Mouse (Mus musculus) neural tube, embryonic 14.5 days (tissue): Measurements from ENCODE around the gene Tsen54. TPM values are rescaled to one million over a fixed set of nuclear protein-coding genes. Genes with fewer than 3 reads are reported as not detected.

ENCODE experiments used
- ATAC-seq: fragments of 200-750 bp; cut with Nextera tagmentation; 2 replicates; pipeline ENCODE4 v1.8.0; 2017; ENCODE audit warnings: low read depth, mild to moderate bottlenecking, moderate TSS enrichment, moderate library complexity
- H3K27ac ChIP-seq: fragments of 300-500 bp; sonication (generic); 2 replicates; pipeline ENCODE4 v1.5.1; 2014; ENCODE audit warnings: low read depth, mild to moderate bottlenecking, control low read depth, low read length, moderate library complexity, mixed read lengths
- H3K27me3 ChIP-seq: fragments of 300-500 bp; sonication (generic); 2 replicates; pipeline ENCODE4 v1.6.1; 2014; ENCODE audit warnings: low read length; ENCODE audit not compliant: control insufficient read depth, insufficient read depth
- H3K36me3 ChIP-seq: fragments of 300-500 bp; sonication (generic); 2 replicates; pipeline ENCODE4 v1.6.1; 2014; ENCODE audit warnings: low read length, mixed read lengths; ENCODE audit not compliant: control insufficient read depth, insufficient read depth
- H3K4me1 ChIP-seq: fragments of 300-500 bp; sonication (generic); 2 replicates; pipeline ENCODE4 v1.6.1; 2014; ENCODE audit warnings: low read length; ENCODE audit not compliant: control insufficient read depth, insufficient read depth
- H3K4me2 ChIP-seq: fragments of 300-500 bp; sonication (generic); 2 replicates; pipeline ENCODE4 v1.6.1; 2014; ENCODE audit warnings: mild to moderate bottlenecking, low read depth, low read length, control low read depth
- H3K4me3 ChIP-seq: fragments of 300-500 bp; sonication (generic); 2 replicates; pipeline ENCODE4 v1.5.1; 2014; ENCODE audit warnings: low read depth, low read length, control low read depth, mixed read lengths
- H3K9ac ChIP-seq: fragments of 300-500 bp; sonication (generic); replicated peaks from 2 replicates; pipeline ENCODE4 v1.6.1; 2014; ENCODE audit warnings: low read depth, mild to moderate bottlenecking, control low read depth, low read length, mixed read lengths
- H3K9me3 ChIP-seq: fragments of 300-500 bp; sonication (generic); 2 replicates; pipeline ENCODE4 v1.6.1; 2016; ENCODE audit warnings: low read length; ENCODE audit not compliant: control insufficient read depth
- WGBS: fragments of 180-500 bp; shearing (Covaris S2); extraction: QIAGEN DNeasy Blood & Tissue Kit; methylation state at CpG from one replicate; pipeline ENCODE4 v1.1.7; 2014; 5-methylcytosine and 5-hydroxymethylcytosine counted together
- polyA plus RNA-seq: library from polyadenylated mRNA; unstranded; fragments of >200 nt; fragmentation: Nextera tagmentation; extraction: Ambion mirVana; gene quantifications from 2 replicates; pipeline ENCODE4 v1.2.1, GENCODE M21; 2014

Tsen54 gene
- polyA plus RNA-seq, 1 experiment from 2014 or later = 16.8 TPM

GRCm38 (mm10) chr11:115776954-115777353, 37.6 kb upstream of the Tsen54 start:
- no peak overlapping the region for H3K4me2 ChIP-seq
- no peak overlapping the region for H3K27ac ChIP-seq
- H3K27me3 ChIP-seq = no peaks in the 10 kb centered on the region
- H3K36me3 ChIP-seq = no peaks in the 10 kb centered on the region
- no peak overlapping the region for H3K4me3 ChIP-seq
- no peak overlapping the region for H3K9ac ChIP-seq
- WGBS = 66% methylated on average over 9 of the region's 9 CpGs
- peaks cover 41% of the 10 kb centered on the region for H3K4me1 ChIP-seq
- no peaks in the 10 kb centered on the region for H3K9me3 ChIP-seq
- ATAC-seq = no peak

GRCm38 (mm10) chr11:115777487-115778335, 36.8 kb upstream of the Tsen54 start:
- H3K4me3 ChIP-seq = no peak overlapping the region
- no peaks in the 10 kb centered on the region for H3K27me3 ChIP-seq
- ATAC-seq = no peak
- peaks cover 41% of the 10 kb centered on the region for H3K4me1 ChIP-seq
- 87% methylated on average over 17 of the region's 17 CpGs for WGBS
- H3K27ac ChIP-seq = no peak overlapping the region
- no peaks in the 10 kb centered on the region for H3K9me3 ChIP-seq
- no peak overlapping the region for H3K4me2 ChIP-seq
- no peak overlapping the region for H3K9ac ChIP-seq
- H3K36me3 ChIP-seq = no peaks in the 10 kb centered on the region

GRCm38 (mm10) chr11:115779038-115779571, 35.4 kb upstream of the Tsen54 start:
- H3K27ac ChIP-seq = peak overlapping the region; percentile 74
- no peaks in the 10 kb centered on the region for H3K36me3 ChIP-seq
- H3K9me3 ChIP-seq = no peaks in the 10 kb centered on the region
- no peaks in the 10 kb centered on the region for H3K27me3 ChIP-seq
- 10% methylated on average over 9 of the region's 9 CpGs for WGBS
- H3K4me2 ChIP-seq = peak overlapping the region; percentile 14; the same call in 1 of the 2 replicates
- H3K9ac ChIP-seq = no peak overlapping the region
- ATAC-seq = peak; percentile 84
- H3K4me1 ChIP-seq = peaks cover 41% of the 10 kb centered on the region
- no peak overlapping the region for H3K4me3 ChIP-seq

- Histone ChIP-seq H3K4me1 (peaks cover 38% of the 10 kb centered on the region), H3K27me3 (no peaks in the 10 kb centered on the region), H3K27ac (peak overlapping the region; percentile 84), H3K9me3 (no peaks in the 10 kb centered on the region), H3K4me2 (peak overlapping the region; percentile 33), H3K36me3 (no peaks in the 10 kb centered on the region), H3K9ac (no peak overlapping the region), H3K4me3 (peak overlapping the region; percentile 17; the same call in 1 of the 2 replicates)
- ATAC-seq = peak; percentile 71
- WGBS = 8% methylated on average over 20 of the region's 20 CpGs
These were observed 34.1 kb upstream of the Tsen54 start for GRCm38 (mm10) chr11:115780141-115781070.

GRCm38 (mm10) chr11:115786473-115786872, 28.1 kb upstream of the Tsen54 start:
- ATAC-seq = no peak
- no peak overlapping the region for H3K9ac ChIP-seq
- no peak overlapping the region for H3K4me2 ChIP-seq
- H3K4me1 ChIP-seq = peaks cover 10% of the 10 kb centered on the region; the same call in 1 of the 2 replicates
- no peak overlapping the region for H3K4me3 ChIP-seq
- H3K27me3 ChIP-seq = no peaks in the 10 kb centered on the region
- 57% methylated on average over 6 of the region's 6 CpGs for WGBS
- H3K27ac ChIP-seq = peak overlapping the region; percentile 61
- peaks cover 14% of the 10 kb centered on the region for H3K36me3 ChIP-seq
- H3K9me3 ChIP-seq = no peaks in the 10 kb centered on the region

- Histone ChIP-seq H3K36me3 (peaks cover 45% of the 10 kb centered on the region), H3K9ac (no peak overlapping the region)
- 80% methylated on average over 7 of the region's 7 CpGs for WGBS
These were observed 24.7 kb upstream of the Tsen54 start for GRCm38 (mm10) chr11:115789787-115790186.

GRCm38 (mm10) chr11:115791919-115792318, 22.6 kb upstream of the Tsen54 start:
- Histone ChIP-seq H3K27ac (no peak overlapping the region), H3K9ac (no peak overlapping the region), H3K4me2 (no peak overlapping the region), H3K4me3 (no peak overlapping the region), H3K4me1 (0 out of 2 replicates have a peak, but pooled peaks cover 2% of the 10 kb centered on the region), H3K27me3 (no peaks in the 10 kb centered on the region), H3K36me3 (peaks cover 61% of the 10 kb centered on the region), H3K9me3 (no peaks in the 10 kb centered on the region)
- WGBS = 95% methylated on average over 16 of the region's 16 CpGs
- ATAC-seq = no peak

More at GRCm38 (mm10) chr11:115789787-115790186, 24.7 kb upstream of the Tsen54 start:
- ATAC-seq = no peak
- H3K4me1 ChIP-seq = peaks cover 8% of the 10 kb centered on the region; the same call in 1 of the 2 replicates
- no peak overlapping the region; the same call in 1 of the 2 replicates for H3K27ac ChIP-seq
- no peaks in the 10 kb centered on the region for H3K9me3 ChIP-seq
- H3K4me2 ChIP-seq = no peak overlapping the region
- no peaks in the 10 kb centered on the region for H3K27me3 ChIP-seq
- H3K4me3 ChIP-seq = no peak overlapping the region

GRCm38 (mm10) chr11:115792353-115792752, 22.2 kb upstream of the Tsen54 start:
- Histone ChIP-seq H3K27me3 (no peaks in the 10 kb centered on the region), H3K4me1 (no peaks in the 10 kb centered on the region), H3K4me3 (no peak overlapping the region), H3K27ac (no peak overlapping the region), H3K4me2 (no peak overlapping the region), H3K9ac (no peak overlapping the region), H3K9me3 (no peaks in the 10 kb centered on the region), H3K36me3 (peaks cover 61% of the 10 kb centered on the region)
- WGBS = 91% methylated on average over 14 of the region's 14 CpGs
- no peak for ATAC-seq
